In genomic region chr10:62883933-62884372, GRCm38 (mm10) we compare ENCODE assay signal across 11 mouse cellular contexts. TPM values are rescaled to one million over a fixed set of nuclear protein-coding genes. Genes with fewer than 3 reads are reported as not detected.
DNase-seq lines count a peak whose midpoint lies in the region; ATAC-seq and TF ChIP-seq lines count a peak whose summit lies in the region.
"Had no signal": no experiment of that assay in that cellular context is flagged by ENCODE, and none has a peak within 500 bp of the region (broad histone marks: within the 10 kb centered on the region; RNA-seq: fewer than 3 reads in every experiment).

No protein-coding gene starts in this region.

- H3K9ac ChIP-seq in forebrain, embryonic 13.5 days = no peak overlapping the region

- peaks cover 46% of the 10 kb centered on the region for H3K4me1 ChIP-seq in forebrain, embryonic 10.5 days
- H3K4me1 ChIP-seq in forebrain, embryonic 13.5 days = peaks cover 21% of the 10 kb centered on the region

- peaks cover 6% of the 10 kb centered on the region; the same call in 1 of the 2 replicates for H3K9me3 ChIP-seq in forebrain, embryonic 10.5 days
- no peaks in the 10 kb centered on the region for H3K9me3 ChIP-seq in forebrain, embryonic 13.5 days (replicated peaks)

- peaks cover 19% of the 10 kb centered on the region for H3K27me3 ChIP-seq in forebrain, embryonic 10.5 days (ENCODE audit: poor library complexity, severe bottlenecking)
- no peaks in the 10 kb centered on the region for H3K27me3 ChIP-seq in forebrain, embryonic 13.5 days

- DNase-seq in forebrain, embryonic 10.5 days (ENCODE audit: extremely low spot score, low spot score) = no peak
- peak; percentile 29 for DNase-seq in left cerebral cortex, postnatal 4 days
- DNase-seq in left cerebral cortex, adult 9 months (ENCODE audit: low spot score in 2 of 2) = no peak
- peak; percentile 30 for DNase-seq in mesoderm, embryonic 11.5 days (ENCODE audit: low read depth, low spot score)
- DNase-seq in left cerebral cortex, adult 2 months (ENCODE audit: extremely low spot score in 1 of 2, low spot score in 2 of 2) = no peak
- no peak for DNase-seq in layer of hippocampus, postnatal 14 days (ENCODE audit: low spot score in 2 of 2)
- DNase-seq: adrenal gland, postnatal 10 days; heart, adult 11 months had no signal

- H3K4me3 ChIP-seq in forebrain, embryonic 10.5 days = peak overlapping the region; percentile 14; the same call in 1 of the 2 replicates
- no peak overlapping the region for H3K4me3 ChIP-seq in forebrain, embryonic 13.5 days
- H3K4me3 ChIP-seq in left cerebral cortex, adult 2 months = no peak overlapping the region
- H3K4me3 ChIP-seq: megakaryocyte, embryonic 14.5 days had no signal

- peaks cover 14% of the 10 kb centered on the region for H3K36me3 ChIP-seq in forebrain, embryonic 10.5 days (replicated peaks)
- peaks cover 7% of the 10 kb centered on the region for H3K36me3 ChIP-seq in forebrain, embryonic 13.5 days (ENCODE audit: poor library complexity, severe bottlenecking)

- no peak; the same call in none of the 2 replicates for TF ChIP-seq CTCF in left cerebral cortex, adult 2 months (IDR thresholded peaks at IDR 0.05)

- WGBS in forebrain, embryonic 10.5 days = 9% methylated on average over 9 of the region's 9 CpGs
- WGBS in forebrain, embryonic 13.5 days = 6% methylated on average over 9 of the region's 9 CpGs

- intact Hi-C loops in left cerebral cortex, postnatal 4 days (cut with DNase I) = no loop called here
- intact Hi-C loops in left cerebral cortex, adult 2 months (cut with DNase I) = no loop called here

- no peak for ATAC-seq in forebrain, embryonic 13.5 days
- ATAC-seq in activated CD4-positive, CD25-positive, alpha-beta regulatory T cell, adult 4 months = peak; percentile 67

- H3K27ac ChIP-seq in forebrain, embryonic 10.5 days = no peak overlapping the region
- H3K27ac ChIP-seq in forebrain, embryonic 13.5 days = no peak overlapping the region
- no peak overlapping the region for H3K27ac ChIP-seq in left cerebral cortex, adult 2 months

- no peak overlapping the region for H3K4me2 ChIP-seq in forebrain, embryonic 13.5 days

RNA-seq across cellular contexts. Expression of gene Tet1, which starts 24.8 kb away (rescaled TPM):
- polyA plus RNA-seq in forebrain, embryonic 10.5 days (2016; fragmentation: Nextera tagmentation; extraction: Ambion mirVana) = 30.6 and 33.1 TPM in 2 replicates
- polyA plus RNA-seq in forebrain, embryonic 13.5 days (2015; fragmentation: Nextera tagmentation; extraction: Ambion mirVana) = 29.2 and 32.1 TPM in 2 replicates
- 10 to 100 TPM; 52.4 to 53.9 TPM for total RNA-seq in left cerebral cortex, postnatal 4 days (2021)
- 1 to 10 TPM; 5.1 to 6.3 TPM for polyA plus RNA-seq in activated CD4-positive, CD25-positive, alpha-beta regulatory T cell, adult 4 months (2017; shearing (Covaris generic))
- 10 to 100 TPM; 14.4 to 15.4 TPM for total RNA-seq in left cerebral cortex, adult 2 months (2021)
- total RNA-seq in layer of hippocampus, postnatal 14 days (2021) = 10 to 100 TPM; 49.3 to 51.1 TPM

RNA-seq across cellular contexts. Expression of gene Slc25a16, which starts 36.5 kb away (rescaled TPM):
- 10.7 and 11.9 TPM in 2 replicates for polyA plus RNA-seq in forebrain, embryonic 10.5 days (2016; fragmentation: Nextera tagmentation; extraction: Ambion mirVana)
- polyA plus RNA-seq in forebrain, embryonic 13.5 days (2015; fragmentation: Nextera tagmentation; extraction: Ambion mirVana) = 14.0 and 15.0 TPM in 2 replicates
- 10 to 100 TPM; 22.1 to 22.6 TPM for total RNA-seq in left cerebral cortex, postnatal 4 days (2021)
- 1 to 10 TPM; 3.2 to 3.5 TPM for polyA plus RNA-seq in activated CD4-positive, CD25-positive, alpha-beta regulatory T cell, adult 4 months (2017; shearing (Covaris generic))
- total RNA-seq in left cerebral cortex, adult 2 months (2021) = 10 to 100 TPM; 36.4 to 38.5 TPM
- total RNA-seq in layer of hippocampus, postnatal 14 days (2021) = 10 to 100 TPM; 41.3 to 45.0 TPM

Comparison
In these comparisons a context has a peak if more than half of its experiments do, and no peak if none do; other contexts are left out.
1. DNase-seq: peak in left cerebral cortex, postnatal 4 days (single experiment) and mesoderm, embryonic 11.5 days (single experiment); none in forebrain, embryonic 10.5 days (single experiment), left cerebral cortex, adult 9 months (0 of 2), left cerebral cortex, adult 2 months (0 of 2) and layer of hippocampus, postnatal 14 days (0 of 2).